Mouse (Mus musculus): ENCODE measurements around the gene Armc12.

GRCm38 (mm10) chr17:28567541-28567940, 36.9 kb downstream of the Armc12 start:
- TF ChIP-seq POLR2AphosphoS5 (IDR thresholded peaks at IDR 0.05; ENCODE audit: insufficient replicate concordance, low read depth, low read length) (no peak), CTCF (IDR thresholded peaks at IDR 0.05; ENCODE audit: low read depth, low read length) (no peak), GATA1 (IDR thresholded peaks at IDR 0.05; ENCODE audit: borderline replicate concordance, low read length) (no peak), TAL1 (conservative IDR thresholded peaks at IDR 0.05; ENCODE audit: low read depth, low read length) (no peak)
